26 mouse cellular contexts compared by ENCODE assay signal in genomic region chr6:29500810-29501209, GRCm38 (mm10). TPM values are rescaled to one million over a fixed set of nuclear protein-coding genes. Genes with fewer than 3 reads are reported as not detected.
"Had no signal": no experiment of that assay in that cellular context is flagged by ENCODE, and none has a peak within 500 bp of the region (broad histone marks: within the 10 kb centered on the region; RNA-seq: fewer than 3 reads in every experiment).

No protein-coding gene starts in this region.

- H3K9ac ChIP-seq: lung, embryonic 15.5 days; midbrain, embryonic 13.5 days; midbrain, embryonic 15.5 days; neural tube, embryonic 13.5 days; neural tube, embryonic 15.5 days had no signal

- ATAC-seq: lung, postnatal 0 days; midbrain, embryonic 13.5 days; midbrain, embryonic 15.5 days had no signal

- H3K4me2 ChIP-seq: lung, embryonic 15.5 days; midbrain, embryonic 11.5 days; midbrain, embryonic 13.5 days; midbrain, embryonic 15.5 days; neural tube, embryonic 13.5 days; neural tube, embryonic 15.5 days had no signal

- H3K27ac ChIP-seq: lung, embryonic 15.5 days; macrophage; midbrain, embryonic 13.5 days; midbrain, embryonic 15.5 days; neural tube, embryonic 13.5 days; neural tube, embryonic 15.5 days had no signal

- H3K36me3 ChIP-seq: midbrain, embryonic 13.5 days; midbrain, embryonic 15.5 days; neural tube, embryonic 13.5 days; neural tube, embryonic 15.5 days had no signal

- H3K4me3 ChIP-seq: lung, embryonic 15.5 days; megakaryocyte, embryonic 14.5 days; midbrain, embryonic 13.5 days; midbrain, embryonic 15.5 days; neural tube, embryonic 13.5 days; neural tube, embryonic 15.5 days had no signal

- DNase-seq: lung, adult 2 months; lung, postnatal 14 days; lung, postnatal 36 days; retina, postnatal 1 day; right cerebral cortex, adult 18-20 months; right cerebral cortex, postnatal 25 days; right cerebral cortex, postnatal 4 days; spleen, adult 18-20 months; thymus, adult 18-20 months; thymus, postnatal 14 days; thymus, postnatal 36 days had no signal

- H3K4me1 ChIP-seq: lung, embryonic 15.5 days; neural tube, embryonic 15.5 days had no signal

- H3K9me3 ChIP-seq: lung, embryonic 15.5 days; midbrain, embryonic 13.5 days; midbrain, embryonic 15.5 days; neural tube, embryonic 13.5 days; neural tube, embryonic 15.5 days had no signal

RNA-seq across cellular contexts. Expression of gene Kcp, which starts 6.9 kb away (rescaled TPM):
- total RNA-seq: monocyte, adult 5-6 weeks had no signal
- polyA plus RNA-seq: macrophage had no signal

RNA-seq across cellular contexts. Expression of gene Atp6v1fnb, which starts 29.6 kb away (rescaled TPM):
- total RNA-seq: midbrain, postnatal 0 days; monocyte, adult 5-6 weeks had no signal
- polyA plus RNA-seq: lung, embryonic 15.5 days; lung, postnatal 0 days; macrophage; neural tube, embryonic 11.5 days; neural tube, embryonic 13.5 days; stomach, embryonic 14.5 days; stomach, embryonic 16.5 days; thymus, postnatal 0 days had no signal
